Mouse (Mus musculus): ENCODE measurements around the gene Cenpv. TPM values are rescaled to one million over a fixed set of nuclear protein-coding genes. Genes with fewer than 3 reads are reported as not detected.
A peak's percentile ranks its signal among the peaks of the same experiment; 100 is the strongest.

Gene Cenpv
- polyA plus RNA-seq, 1 experiment from 2014 or later, result 9.8 TPM

- no peak overlapping the region for H3K4me3 ChIP-seq (ENCODE audit: low read depth, low read length)
- H3K4me1 ChIP-seq (ENCODE audit: insufficient read depth), result peaks cover 25% of the 10 kb centered on the region
- no peak overlapping the region for H3K9ac ChIP-seq (replicated peaks)
- H3K9me3 ChIP-seq (ENCODE audit: low read length), result no peaks in the 10 kb centered on the region
- no peak for TF ChIP-seq EP300 (IDR thresholded peaks at IDR 0.05; ENCODE audit: low read depth)
- TF ChIP-seq CTCF (IDR thresholded peaks at IDR 0.05; ENCODE audit: low read depth), result no peak
- no peaks in the 10 kb centered on the region for H3K27me3 ChIP-seq (ENCODE audit: insufficient read depth, low read length)
- H3K4me2 ChIP-seq (ENCODE audit: low read depth, low read length), result no peak overlapping the region
- ATAC-seq, result no peak
- no peak for DNase-seq
- no peak overlapping the region for H3K27ac ChIP-seq (ENCODE audit: low read depth)
- H3K36me3 ChIP-seq (replicated peaks; ENCODE audit: insufficient read depth, low read length), result peaks cover 24% of the 10 kb centered on the region
These were observed 16.9 kb upstream of the Cenpv start for GRCm38 (mm10) chr11:62555896-62556412.

GRCm38 (mm10) chr11:62554934-62555517, 16.0 kb upstream of the Cenpv start:
- no peak overlapping the region for H3K9ac ChIP-seq (replicated peaks)
- no peaks in the 10 kb centered on the region for H3K9me3 ChIP-seq (ENCODE audit: low read length)
- H3K4me2 ChIP-seq (ENCODE audit: low read depth, low read length), result peak overlapping the region; percentile 74
- H3K4me3 ChIP-seq (ENCODE audit: low read depth, low read length), result peak overlapping the region; percentile 52
- ATAC-seq (no peak), DNase-seq (no peak)
- no peaks in the 10 kb centered on the region for H3K27me3 ChIP-seq (ENCODE audit: insufficient read depth, low read length)
- H3K4me1 ChIP-seq (ENCODE audit: insufficient read depth), result peaks cover 25% of the 10 kb centered on the region
- H3K27ac ChIP-seq (ENCODE audit: low read depth), result no peak overlapping the region
- H3K36me3 ChIP-seq (replicated peaks; ENCODE audit: insufficient read depth, low read length), result peaks cover 24% of the 10 kb centered on the region
- no peak for TF ChIP-seq EP300 (IDR thresholded peaks at IDR 0.05; ENCODE audit: low read depth)
- TF ChIP-seq CTCF (IDR thresholded peaks at IDR 0.05; ENCODE audit: low read depth), result no peak

- 81% methylated on average over 5 of the region's 5 CpGs for WGBS (ENCODE audit: insufficient replicate concordance)
- no peak overlapping the region for H3K27ac ChIP-seq (ENCODE audit: low read depth)
These were observed 15.2 kb upstream of the Cenpv start for GRCm38 (mm10) chr11:62554163-62554855.

GRCm38 (mm10) chr11:62553633-62554032, 14.6 kb upstream of the Cenpv start:
- H3K36me3 ChIP-seq (replicated peaks; ENCODE audit: insufficient read depth, low read length), result peaks cover 24% of the 10 kb centered on the region
- H3K27me3 ChIP-seq (ENCODE audit: insufficient read depth, low read length), result no peaks in the 10 kb centered on the region
- peak overlapping the region; percentile 52 for H3K4me3 ChIP-seq (ENCODE audit: low read depth, low read length)
- DNase-seq (no peak), ATAC-seq (no peak)
- no peak overlapping the region for H3K27ac ChIP-seq (ENCODE audit: low read depth)
- no peaks in the 10 kb centered on the region for H3K9me3 ChIP-seq (ENCODE audit: low read length)
- H3K4me2 ChIP-seq (ENCODE audit: low read depth, low read length), result peak overlapping the region; percentile 74
- peak overlapping the region; percentile 35 for H3K9ac ChIP-seq (replicated peaks)
- TF ChIP-seq EP300 (IDR thresholded peaks at IDR 0.05; ENCODE audit: low read depth) (no peak), CTCF (IDR thresholded peaks at IDR 0.05; ENCODE audit: low read depth) (no peak)
- peaks cover 25% of the 10 kb centered on the region for H3K4me1 ChIP-seq (ENCODE audit: insufficient read depth)
- 73% methylated on average over 5 of the region's 5 CpGs for WGBS (ENCODE audit: insufficient replicate concordance)

More at GRCm38 (mm10) chr11:62554163-62554855, 15.2 kb upstream of the Cenpv start:
- Histone ChIP-seq H3K4me1 (ENCODE audit: insufficient read depth) (peaks cover 28% of the 10 kb centered on the region), H3K36me3 (replicated peaks; ENCODE audit: insufficient read depth, low read length) (peaks cover 24% of the 10 kb centered on the region), H3K27me3 (ENCODE audit: insufficient read depth, low read length) (no peaks in the 10 kb centered on the region), H3K4me3 (ENCODE audit: low read depth, low read length) (peak overlapping the region; percentile 52), H3K9ac (replicated peaks) (no peak overlapping the region), H3K9me3 (ENCODE audit: low read length) (no peaks in the 10 kb centered on the region), H3K4me2 (ENCODE audit: low read depth, low read length) (peak overlapping the region; percentile 74)
- DNase-seq (no peak), ATAC-seq (no peak)
- TF ChIP-seq EP300 (IDR thresholded peaks at IDR 0.05; ENCODE audit: low read depth), result no peak

- TF ChIP-seq EP300 (IDR thresholded peaks at IDR 0.05; ENCODE audit: low read depth) (no peak), CTCF (IDR thresholded peaks at IDR 0.05; ENCODE audit: low read depth) (no peak)
- Histone ChIP-seq H3K4me2 (ENCODE audit: low read depth, low read length) (peak overlapping the region; percentile 74), H3K27ac (ENCODE audit: low read depth) (no peak overlapping the region), H3K9me3 (ENCODE audit: low read length) (no peaks in the 10 kb centered on the region), H3K36me3 (replicated peaks; ENCODE audit: insufficient read depth, low read length) (peaks cover 24% of the 10 kb centered on the region), H3K27me3 (ENCODE audit: insufficient read depth, low read length) (no peaks in the 10 kb centered on the region), H3K4me1 (ENCODE audit: insufficient read depth) (peaks cover 25% of the 10 kb centered on the region), H3K9ac (replicated peaks) (peak overlapping the region; percentile 35), H3K4me3 (ENCODE audit: low read depth, low read length) (peak overlapping the region; percentile 52)
- DNase-seq, result no peak
- WGBS (ENCODE audit: insufficient replicate concordance), result 29% methylated on average over 1 of the region's 1 CpGs
- ATAC-seq, result no peak
These were observed 14.1 kb upstream of the Cenpv start for GRCm38 (mm10) chr11:62553186-62553585.

- H3K9me3 ChIP-seq (ENCODE audit: low read length), result no peaks in the 10 kb centered on the region
- peak; percentile 81 for ATAC-seq
- under 1% methylated on average over 58 of the region's 58 CpGs for WGBS (ENCODE audit: insufficient replicate concordance)
- no peaks in the 10 kb centered on the region for H3K27me3 ChIP-seq (ENCODE audit: insufficient read depth, low read length)
- peak overlapping the region; percentile 94 for H3K4me2 ChIP-seq (ENCODE audit: low read depth, low read length)
- H3K27ac ChIP-seq (ENCODE audit: low read depth), result peak overlapping the region; percentile 81
- peak overlapping the region; percentile 73 for H3K9ac ChIP-seq (replicated peaks)
- peaks cover 24% of the 10 kb centered on the region for H3K36me3 ChIP-seq (replicated peaks; ENCODE audit: insufficient read depth, low read length)
- H3K4me1 ChIP-seq (ENCODE audit: insufficient read depth), result peaks cover 25% of the 10 kb centered on the region
- TF ChIP-seq EP300 (IDR thresholded peaks at IDR 0.05; ENCODE audit: low read depth), result peak; percentile 81
- no peak for TF ChIP-seq CTCF (IDR thresholded peaks at IDR 0.05; ENCODE audit: low read depth)
- H3K4me3 ChIP-seq (ENCODE audit: low read depth, low read length), result peak overlapping the region; percentile 85
- peak; percentile 92 for DNase-seq
These were observed 12.4 kb upstream of the Cenpv start for GRCm38 (mm10) chr11:62551226-62552119.
